Mouse (Mus musculus) limb, embryonic 15.5 days (tissue): ENCODE results near the gene Cd300lf. TPM values are rescaled to one million over a fixed set of nuclear protein-coding genes. Genes with fewer than 3 reads are reported as not detected.

Source experiments
- ATAC-seq: fragments of 200-750 bp; cut with Nextera tagmentation; 2 replicates; pipeline ENCODE4 v1.8.0; 2017; ENCODE audit warnings: low read depth, moderate TSS enrichment; ENCODE audit not compliant: insufficient number of reproducible peaks, low FRiP score, low TSS enrichment
- H3K27ac ChIP-seq: fragments of 300-500 bp; sonication (generic); 2 replicates; pipeline ENCODE4 v1.5.1; 2015; ENCODE audit warnings: moderate library complexity, mild to moderate bottlenecking, inconsistent platforms
- H3K27me3 ChIP-seq: fragments of 300-500 bp; sonication (generic); 2 replicates; pipeline ENCODE4 v1.6.1; 2015; ENCODE audit warnings: inconsistent platforms
- H3K36me3 ChIP-seq: fragments of 300-500 bp; sonication (generic); 2 replicates; pipeline ENCODE4 v1.6.1; 2015; ENCODE audit warnings: inconsistent platforms
- H3K4me1 ChIP-seq: fragments of 300-500 bp; sonication (generic); 2 replicates; pipeline ENCODE4 v1.6.1; 2015; ENCODE audit warnings: inconsistent platforms
- H3K4me2 ChIP-seq: fragments of 300-500 bp; sonication (generic); 2 replicates; pipeline ENCODE4 v1.6.1; 2015; ENCODE audit warnings: mild to moderate bottlenecking, inconsistent platforms
- H3K4me3 ChIP-seq: fragments of 300-500 bp; sonication (generic); 2 replicates; pipeline ENCODE4 v1.5.1; 2015; ENCODE audit warnings: mild to moderate bottlenecking, inconsistent platforms
- H3K9ac ChIP-seq: fragments of 300-500 bp; sonication (generic); 2 replicates; pipeline ENCODE4 v1.6.1; 2015; ENCODE audit warnings: inconsistent platforms
- H3K9me3 ChIP-seq: fragments of 300-500 bp; sonication (generic); 2 replicates; pipeline ENCODE4 v1.6.1; 2016; ENCODE audit warnings: inconsistent platforms
- WGBS: fragments of 180-500 bp; shearing (Covaris S2); methylation state at CpG from one replicate; pipeline ENCODE4 v1.1.7; 2015; 5-methylcytosine and 5-hydroxymethylcytosine counted together
- polyA plus RNA-seq: library from polyadenylated mRNA; unstranded; fragments of >200 nt; fragmentation: Nextera tagmentation; extraction: Ambion mirVana; gene quantifications from 2 replicates; pipeline ENCODE4 v1.2.1, GENCODE M21; 2015

Gene Cd300lf
- 0.46 and 0.65 TPM in 2 replicates for polyA plus RNA-seq

GRCm38 (mm10) chr11:115133800-115134199 lies at the start of gene Cd300lf:
Gene Cd300lf (minus strand): TSS chr11:115133992.
- H3K4me2 ChIP-seq: no peak within 1 kb of the TSS
- no peaks in the 10 kb centered on the region for H3K27me3 ChIP-seq
- H3K9ac ChIP-seq: no peak within 1 kb of the TSS
- ATAC-seq: no peak
- H3K4me3 ChIP-seq: no peak within 1 kb of the TSS
- no peak within 1 kb of the TSS for H3K27ac ChIP-seq
- no peaks in the 10 kb centered on the region for H3K4me1 ChIP-seq
- 76% methylated on average over 8 of the region's 8 CpGs for whole genome bisulfite sequencing
- H3K36me3 ChIP-seq: no peaks in the 10 kb centered on the region
- no peaks in the 10 kb centered on the region for H3K9me3 ChIP-seq

- Histone ChIP-seq H3K27ac (no peak overlapping the region), H3K4me2 (no peak overlapping the region), H3K27me3 (no peaks in the 10 kb centered on the region), H3K4me3 (no peak overlapping the region), H3K36me3 (0 out of 2 replicates have a peak, but pooled peaks cover 6% of the 10 kb centered on the region), H3K4me1 (peaks cover 32% of the 10 kb centered on the region), H3K9me3 (no peaks in the 10 kb centered on the region), H3K9ac (no peak overlapping the region)
- 22% methylated on average over 12 of the region's 12 CpGs for WGBS
- no peak for ATAC-seq
Observed at GRCm38 (mm10) chr11:115181913-115182638, 48.3 kb upstream of the Cd300lf start.

GRCm38 (mm10) chr11:115179881-115180280 lies 46.1 kb upstream of the Cd300lf start:
- ATAC-seq: no peak
- H3K4me1 ChIP-seq: peaks cover 40% of the 10 kb centered on the region
- no peaks in the 10 kb centered on the region for H3K9me3 ChIP-seq
- H3K9ac ChIP-seq: no peak overlapping the region
- H3K4me3 ChIP-seq: no peak overlapping the region
- H3K4me2 ChIP-seq: no peak overlapping the region
- H3K27ac ChIP-seq: 0 out of 2 replicates have a peak overlapping the region, but pooled peaks have one; percentile 9
- peaks cover 2% of the 10 kb centered on the region; the same call in 1 of the 2 replicates for H3K27me3 ChIP-seq
- 0 out of 2 replicates have a peak, but pooled peaks cover 6% of the 10 kb centered on the region for H3K36me3 ChIP-seq
- 64% methylated on average over 6 of the region's 6 CpGs for WGBS

- no peak overlapping the region for H3K4me2 ChIP-seq
- H3K9ac ChIP-seq: no peak overlapping the region
- WGBS: 67% methylated on average over 6 of the region's 6 CpGs
- peaks cover 5% of the 10 kb centered on the region; the same call in 1 of the 2 replicates for H3K27me3 ChIP-seq
- peaks cover 46% of the 10 kb centered on the region for H3K4me1 ChIP-seq
- no peak for ATAC-seq
- no peak overlapping the region for H3K4me3 ChIP-seq
- H3K27ac ChIP-seq: peak overlapping the region; percentile 9; the same call in 1 of the 2 replicates
- 0 out of 2 replicates have a peak, but pooled peaks cover 6% of the 10 kb centered on the region for H3K36me3 ChIP-seq
- H3K9me3 ChIP-seq: no peaks in the 10 kb centered on the region
Observed at GRCm38 (mm10) chr11:115179191-115179590, 45.4 kb upstream of the Cd300lf start.

- peaks cover 50% of the 10 kb centered on the region for H3K4me1 ChIP-seq
- no peak for ATAC-seq
- no peak overlapping the region for H3K4me3 ChIP-seq
- H3K27ac ChIP-seq: no peak overlapping the region; the same call in 1 of the 2 replicates
- 88% methylated on average over 2 of the region's 2 CpGs for WGBS
- peaks cover 5% of the 10 kb centered on the region; the same call in 1 of the 2 replicates for H3K27me3 ChIP-seq
- H3K9ac ChIP-seq: no peak overlapping the region
- H3K36me3 ChIP-seq: 0 out of 2 replicates have a peak, but pooled peaks cover 6% of the 10 kb centered on the region
- no peak overlapping the region for H3K4me2 ChIP-seq
- no peaks in the 10 kb centered on the region for H3K9me3 ChIP-seq
Observed at GRCm38 (mm10) chr11:115178766-115179165, 45.0 kb upstream of the Cd300lf start.

GRCm38 (mm10) chr11:115177559-115178195 lies 43.9 kb upstream of the Cd300lf start:
- Histone ChIP-seq H3K27ac (peak overlapping the region; percentile 67), H3K9me3 (no peaks in the 10 kb centered on the region), H3K4me2 (no peak overlapping the region), H3K4me3 (no peak overlapping the region), H3K4me1 (peaks cover 59% of the 10 kb centered on the region), H3K36me3 (no peaks in the 10 kb centered on the region), H3K27me3 (peaks cover 9% of the 10 kb centered on the region), H3K9ac (no peak overlapping the region)
- 45% methylated on average over 10 of the region's 10 CpGs for WGBS
- no peak for ATAC-seq

- Histone ChIP-seq H3K4me2 (no peak overlapping the region), H3K9me3 (no peaks in the 10 kb centered on the region), H3K36me3 (no peaks in the 10 kb centered on the region), H3K27me3 (peaks cover 9% of the 10 kb centered on the region), H3K27ac (peak overlapping the region; percentile 67), H3K4me1 (peaks cover 68% of the 10 kb centered on the region), H3K9ac (no peak overlapping the region), H3K4me3 (no peak overlapping the region)
- ATAC-seq: no peak
- WGBS: 63% methylated on average over 24 of the region's 24 CpGs
Observed at GRCm38 (mm10) chr11:115176399-115177190, 42.8 kb upstream of the Cd300lf start.

- no peak for ATAC-seq
- 14% methylated on average over 16 of the region's 16 CpGs for WGBS
- peak overlapping the region; percentile 29; the same call in 1 of the 2 replicates for H3K27ac ChIP-seq
- H3K4me3 ChIP-seq: no peak overlapping the region
- H3K36me3 ChIP-seq: no peaks in the 10 kb centered on the region
- no peak overlapping the region for H3K9ac ChIP-seq
- peaks cover 69% of the 10 kb centered on the region for H3K4me1 ChIP-seq
- H3K9me3 ChIP-seq: no peaks in the 10 kb centered on the region
- H3K27me3 ChIP-seq: peaks cover 9% of the 10 kb centered on the region
- peak overlapping the region; percentile 10; the same call in 1 of the 2 replicates for H3K4me2 ChIP-seq
Observed at GRCm38 (mm10) chr11:115173549-115174339, 40.0 kb upstream of the Cd300lf start.

- 30% methylated on average over 4 of the region's 4 CpGs for WGBS
- Histone ChIP-seq H3K4me3 (no peak overlapping the region), H3K27me3 (peaks cover 9% of the 10 kb centered on the region), H3K36me3 (no peaks in the 10 kb centered on the region), H3K9me3 (no peaks in the 10 kb centered on the region), H3K4me1 (peaks cover 64% of the 10 kb centered on the region), H3K4me2 (no peak overlapping the region), H3K9ac (no peak overlapping the region), H3K27ac (no peak overlapping the region)
- no peak for ATAC-seq
Observed at GRCm38 (mm10) chr11:115172825-115173287, 39.1 kb upstream of the Cd300lf start.

- Histone ChIP-seq H3K9ac (no peak overlapping the region), H3K4me3 (no peak overlapping the region), H3K27ac (no peak overlapping the region), H3K4me2 (no peak overlapping the region), H3K9me3 (no peaks in the 10 kb centered on the region), H3K36me3 (no peaks in the 10 kb centered on the region), H3K27me3 (peaks cover 9% of the 10 kb centered on the region), H3K4me1 (peaks cover 47% of the 10 kb centered on the region)
- no peak for ATAC-seq
- WGBS: 23% methylated on average over 8 of the region's 8 CpGs
Observed at GRCm38 (mm10) chr11:115171125-115171524, 37.3 kb upstream of the Cd300lf start.

GRCm38 (mm10) chr11:115169430-115169829 lies 35.6 kb upstream of the Cd300lf start:
- H3K27ac ChIP-seq: no peak overlapping the region
- no peak overlapping the region for H3K9ac ChIP-seq
- H3K27me3 ChIP-seq: peaks cover 19% of the 10 kb centered on the region
- peaks cover 42% of the 10 kb centered on the region for H3K4me1 ChIP-seq
- no peaks in the 10 kb centered on the region for H3K9me3 ChIP-seq
- H3K4me3 ChIP-seq: no peak overlapping the region
- 81% methylated on average over 4 of the region's 4 CpGs for WGBS
- ATAC-seq: no peak
- no peak overlapping the region for H3K4me2 ChIP-seq
- no peaks in the 10 kb centered on the region for H3K36me3 ChIP-seq
